Mouse (Mus musculus) yolk sac, embryonic 10.5 days (tissue): ENCODE measurements around the gene Hoxc10.

Experiments used
- DNase-seq: peaks from one replicate; pipeline ENCODE4 v3.0.0-alpha.2; 2017; ENCODE audit warnings: low spot score

Gene Hoxc10

GRCm38 (mm10) chr15:102990461-102991397, 24.1 kb downstream of the Hoxc10 start, which contains the start of gene Hoxc8:
Hoxc8 (plus strand) TSS chr15:102990607.
- no peak for DNase-seq

DNA sequence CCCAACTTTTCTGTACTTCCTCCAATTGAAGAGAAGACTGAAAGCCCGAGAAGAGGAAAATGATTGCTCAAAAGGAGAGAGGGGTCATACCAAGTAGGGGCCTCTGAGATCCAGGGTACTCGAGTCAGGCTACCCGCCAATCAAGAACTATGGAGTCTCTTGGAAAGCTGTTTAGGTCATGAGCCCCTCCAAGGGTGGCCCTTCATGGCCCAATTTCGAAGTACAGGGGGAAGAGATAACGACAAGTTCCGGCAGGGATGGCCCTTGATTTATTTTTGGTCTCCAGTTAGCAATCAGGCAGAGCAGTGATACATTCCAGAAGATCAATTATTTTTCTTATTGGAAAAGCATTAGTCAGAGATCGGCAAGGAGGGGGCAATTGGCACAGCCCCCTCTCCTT, 25.2 kb downstream of the Hoxc10 start:
- no peak for DNase-seq

GRCm38 (mm10) chr15:102992206-102992605, 25.6 kb downstream of the Hoxc10 start:
- DNase-seq, result no peak

GRCm38 (mm10) chr15:102992863-102993262, 26.3 kb downstream of the Hoxc10 start:
- DNase-seq, result no peak

DNA sequence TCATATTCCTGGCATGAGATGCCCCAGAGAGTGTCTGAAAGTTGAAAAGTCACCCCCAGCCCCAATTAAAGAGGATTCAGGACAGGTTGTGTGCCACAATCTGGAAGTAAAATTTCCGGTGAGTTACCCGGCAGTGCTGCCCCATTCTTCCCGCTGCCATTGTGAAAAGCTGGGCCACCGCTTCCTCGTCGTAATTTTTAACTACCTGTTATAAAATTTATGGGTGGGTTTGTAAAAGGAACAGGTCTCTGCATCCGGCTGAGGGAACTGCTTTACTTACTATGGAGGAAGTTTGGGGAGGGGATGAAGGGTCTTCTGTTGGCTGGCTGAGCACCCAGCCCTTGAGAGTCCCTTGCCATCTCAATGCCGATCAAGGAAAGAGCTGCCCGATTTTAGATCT, 30.0 kb downstream of the Hoxc10 start:
- DNase-seq, result no peak

DNA sequence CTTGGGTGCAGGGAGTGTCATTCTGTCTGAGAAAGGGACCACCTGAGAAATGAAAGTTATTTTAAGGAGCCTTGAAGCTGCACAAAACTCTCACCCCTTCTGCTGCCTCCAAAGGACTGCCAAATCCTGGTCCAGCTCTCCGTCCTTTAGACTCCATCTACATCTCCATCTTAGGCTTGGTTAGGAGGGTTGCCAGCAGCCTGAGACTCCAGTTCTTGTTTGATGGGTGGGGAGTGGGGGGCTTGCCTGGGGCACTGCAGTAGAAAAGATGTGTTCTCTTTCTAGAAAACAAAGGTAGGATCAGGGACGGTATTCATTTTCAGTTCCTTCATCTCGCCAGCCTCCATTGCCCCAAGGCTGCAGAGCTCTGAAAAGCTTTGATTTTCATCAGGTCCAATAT, 30.8 kb downstream of the Hoxc10 start:
- no peak for DNase-seq

DNA sequence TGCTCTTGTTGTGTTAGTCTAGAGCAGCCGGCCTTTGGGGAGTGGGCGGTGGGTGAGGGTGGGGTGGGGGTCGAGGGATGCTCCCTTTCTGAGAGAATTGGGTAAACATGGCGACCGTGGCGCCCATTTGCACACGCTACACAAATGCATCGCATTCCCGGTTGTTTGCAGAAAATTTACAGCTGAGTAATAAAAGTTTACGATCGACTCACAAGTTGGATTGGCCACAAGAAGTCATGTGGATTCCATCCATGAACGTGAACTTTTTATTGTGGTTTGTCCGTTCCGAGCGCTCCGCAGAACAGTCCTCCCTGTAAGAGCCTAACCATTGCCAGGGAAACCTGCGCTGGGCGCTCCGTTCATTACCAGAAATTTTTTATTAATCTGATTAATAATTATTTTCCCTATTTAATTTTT, 31.4 kb downstream of the Hoxc10 start, which contains the start of gene Hoxc6:
Gene Hoxc6 (plus strand): TSS at position 319 of the 417 bp plus-strand sequence.
- DNase-seq, result peak; percentile 69

DNA sequence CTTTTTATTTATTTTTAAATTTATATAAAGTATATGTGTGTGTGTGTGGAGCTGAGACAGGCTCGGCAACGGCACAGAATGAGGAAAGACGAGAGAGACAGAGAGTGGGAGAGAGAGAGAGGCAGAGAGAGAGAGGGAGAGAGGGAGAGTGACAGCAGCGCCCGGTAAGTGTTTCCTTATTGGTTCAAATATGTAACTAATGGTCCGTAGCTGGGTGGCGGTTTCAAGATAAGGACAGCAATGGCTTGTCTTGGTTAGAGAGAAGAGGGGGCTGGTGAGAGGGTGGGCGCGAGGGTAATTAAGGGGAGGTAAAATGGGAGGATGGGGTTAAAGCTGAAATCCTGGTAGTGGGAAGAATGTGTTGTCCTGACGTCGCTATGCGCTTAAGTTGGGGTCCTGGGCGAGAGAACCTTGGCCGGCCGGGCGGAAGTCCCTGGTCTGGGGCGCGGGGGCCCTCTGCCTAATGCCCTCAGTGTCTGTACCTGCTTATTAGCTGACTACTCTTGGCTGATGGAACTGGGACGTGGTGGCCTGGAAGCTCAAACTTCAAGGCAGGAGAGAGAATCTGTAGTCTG, 32.1 kb downstream of the Hoxc10 start:
- no peak for DNase-seq

DNA sequence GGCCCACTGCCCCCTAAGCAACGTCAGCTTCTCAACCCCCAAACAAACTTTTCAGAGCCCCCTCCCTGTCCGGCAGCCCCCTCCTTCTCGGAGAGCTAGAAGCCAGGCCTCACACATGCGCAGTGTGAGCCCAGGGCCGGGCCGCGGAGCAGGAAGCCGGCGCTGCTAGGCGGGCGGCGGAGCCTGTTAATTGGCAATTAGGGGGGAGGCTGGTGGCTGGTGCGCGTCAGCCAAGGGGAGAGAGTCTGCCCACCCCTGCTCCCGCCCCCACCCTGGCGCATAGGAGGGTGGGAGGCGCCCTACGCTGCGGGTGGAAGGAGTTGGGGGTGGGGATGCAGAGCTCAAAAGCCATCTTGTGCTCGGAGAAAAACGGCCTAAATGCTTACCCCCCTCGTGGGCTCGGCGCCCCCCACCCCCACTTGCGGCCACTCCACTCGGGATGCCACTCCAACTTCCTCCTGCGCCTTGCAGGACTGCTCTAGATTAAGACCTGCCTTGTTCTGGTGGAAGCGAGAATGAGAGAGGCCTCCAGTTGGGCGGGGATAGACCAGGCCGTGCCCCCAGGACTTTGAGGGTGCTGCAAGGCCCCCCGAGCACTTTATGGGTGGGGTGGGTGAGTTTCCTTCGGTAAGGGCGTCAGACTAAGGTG, 32.7 kb downstream of the Hoxc10 start:
- peak; percentile 94 for DNase-seq

GRCm38 (mm10) chr15:102999955-103000354, 33.4 kb downstream of the Hoxc10 start:
- DNase-seq, result no peak

DNA sequence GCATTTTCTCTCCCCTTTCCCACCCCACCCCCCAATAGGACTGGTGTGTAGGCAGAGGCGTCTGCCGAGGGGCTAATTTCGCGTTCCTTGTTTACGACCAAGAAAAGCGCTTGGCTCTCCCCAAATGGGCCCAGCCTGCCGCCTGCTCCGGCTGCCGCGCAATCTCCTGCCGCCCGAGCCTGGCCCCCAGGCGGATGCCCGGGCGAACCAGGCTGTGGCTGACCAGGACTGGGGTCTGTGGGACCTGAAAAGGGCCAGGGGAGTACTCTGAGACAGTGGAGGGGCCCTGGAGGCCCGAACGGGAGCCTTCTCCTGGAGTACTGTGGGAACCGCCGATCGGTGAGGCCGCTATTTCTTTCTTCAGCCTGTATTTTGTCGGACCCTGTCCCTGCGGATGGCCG, 33.9 kb downstream of the Hoxc10 start:
- no peak for DNase-seq

GRCm38 (mm10) chr15:103001370-103001769, 34.8 kb downstream of the Hoxc10 start:
- DNase-seq, result no peak

- DNase-seq, result no peak
Observed at GRCm38 (mm10) chr15:103002156-103002555, 35.6 kb downstream of the Hoxc10 start.

DNA sequence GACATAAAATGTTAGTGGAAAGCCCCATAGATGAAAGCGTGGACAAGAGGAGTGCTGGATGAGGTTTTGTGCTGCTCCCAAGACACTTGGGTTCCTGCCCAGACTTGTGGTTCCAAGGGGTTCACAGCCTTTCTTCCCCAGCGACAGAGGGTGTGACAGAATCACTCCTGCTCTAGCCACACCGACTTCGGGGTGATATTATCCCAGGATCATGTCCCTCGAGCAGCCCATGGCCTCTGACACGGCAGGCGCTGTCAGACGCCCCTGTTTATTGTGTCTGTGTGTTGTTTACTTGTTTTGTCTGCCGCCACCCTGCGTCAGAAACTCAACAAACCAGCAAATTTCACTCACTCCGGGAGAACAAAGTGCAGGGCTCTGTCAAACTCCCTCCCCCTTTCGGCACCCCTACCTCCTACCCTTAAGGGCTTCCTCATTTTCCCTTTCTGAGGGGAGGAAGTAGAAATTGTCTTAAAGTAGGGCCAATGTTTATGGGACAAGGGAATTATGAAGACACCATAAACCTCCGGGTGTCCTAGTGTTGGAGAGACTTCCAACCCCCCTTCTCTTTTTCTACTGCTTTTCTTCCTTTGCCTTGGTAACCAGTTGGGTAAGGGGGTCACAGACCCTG, 36.3 kb downstream of the Hoxc10 start:
- DNase-seq, result no peak

DNA sequence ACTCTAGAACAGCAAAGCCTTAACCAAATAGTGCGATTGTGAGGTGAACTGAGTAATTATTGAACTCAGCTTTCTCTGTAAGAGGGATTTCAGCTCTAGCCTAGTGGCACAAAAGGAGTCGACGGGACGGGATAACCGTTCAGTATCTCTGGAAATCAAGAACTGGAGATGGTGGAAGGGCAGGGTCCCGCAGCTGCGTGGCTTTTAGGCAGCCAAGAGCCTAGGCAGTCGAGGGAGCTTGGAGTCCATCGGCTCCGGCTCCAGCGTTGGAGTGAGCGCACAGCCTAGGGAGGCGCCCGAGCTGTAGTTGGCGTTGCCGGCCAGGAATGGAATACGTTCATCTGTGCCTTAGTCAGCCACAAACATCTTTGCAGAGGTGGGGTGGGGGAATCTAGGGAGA, 38.7 kb downstream of the Hoxc10 start:
- no peak for DNase-seq

- no peak for DNase-seq
Observed at GRCm38 (mm10) chr15:103005797-103006196, 39.2 kb downstream of the Hoxc10 start.

DNA sequence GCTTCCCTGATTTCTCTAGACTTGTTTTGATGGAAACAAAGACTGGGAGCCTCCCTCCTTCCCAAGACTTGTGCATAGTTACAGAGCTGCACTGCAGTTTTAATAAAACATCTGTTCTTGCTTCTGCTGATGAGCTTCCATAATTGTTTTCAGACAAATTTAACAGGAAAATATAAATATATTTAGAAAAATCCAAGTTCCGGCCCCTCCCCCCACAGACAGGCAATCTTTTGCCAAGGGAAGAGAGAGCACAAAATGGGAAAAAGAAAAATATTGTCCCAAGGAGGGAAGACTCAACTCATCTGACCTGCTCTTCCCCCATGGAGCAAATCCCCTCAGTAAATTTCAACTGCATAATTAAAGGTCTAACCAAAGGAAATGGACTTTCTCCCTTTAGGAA, 39.7 kb downstream of the Hoxc10 start:
- DNase-seq, result no peak

DNA sequence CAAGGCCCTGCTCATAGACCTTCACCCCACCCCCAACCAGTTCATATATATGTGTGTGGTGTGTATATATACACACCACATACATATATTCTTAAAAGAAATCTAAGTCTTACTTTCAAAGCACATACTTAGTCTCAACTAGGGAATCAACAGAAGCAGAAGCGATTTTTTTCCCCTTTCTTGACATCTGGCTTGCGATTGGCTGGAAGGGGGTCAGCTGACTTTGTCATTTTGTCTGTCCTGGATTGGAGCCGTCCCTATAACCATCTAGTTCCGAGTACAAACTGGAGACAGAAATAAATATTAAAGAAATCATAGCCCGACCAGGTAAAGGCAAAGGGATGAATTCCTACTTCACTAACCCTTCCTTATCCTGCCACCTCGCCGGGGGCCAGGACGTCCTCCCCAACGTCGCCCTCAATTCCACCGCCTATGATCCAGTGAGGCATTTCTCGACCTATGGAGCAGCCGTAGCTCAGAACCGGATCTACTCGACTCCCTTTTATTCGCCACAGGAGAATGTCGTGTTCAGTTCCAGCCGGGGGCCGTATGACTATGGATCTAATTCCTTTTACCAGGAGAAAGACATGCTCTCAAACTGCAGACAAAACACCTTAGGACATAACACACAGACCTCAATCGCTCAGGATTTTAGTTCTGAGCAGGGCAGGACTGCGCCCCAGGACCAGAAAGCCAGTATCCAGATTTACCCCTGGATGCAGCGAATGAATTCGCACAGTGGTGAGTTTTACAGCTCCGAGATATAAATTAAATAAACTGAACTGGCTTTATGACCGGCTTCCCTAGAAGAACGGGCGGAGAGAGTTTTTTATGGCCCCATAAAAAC, 42.9 kb downstream of the Hoxc10 start:
- DNase-seq, result peak; percentile 39

- peak; percentile 18 for DNase-seq
Observed at GRCm38 (mm10) chr15:103010112-103010846, 43.7 kb downstream of the Hoxc10 start.

DNA sequence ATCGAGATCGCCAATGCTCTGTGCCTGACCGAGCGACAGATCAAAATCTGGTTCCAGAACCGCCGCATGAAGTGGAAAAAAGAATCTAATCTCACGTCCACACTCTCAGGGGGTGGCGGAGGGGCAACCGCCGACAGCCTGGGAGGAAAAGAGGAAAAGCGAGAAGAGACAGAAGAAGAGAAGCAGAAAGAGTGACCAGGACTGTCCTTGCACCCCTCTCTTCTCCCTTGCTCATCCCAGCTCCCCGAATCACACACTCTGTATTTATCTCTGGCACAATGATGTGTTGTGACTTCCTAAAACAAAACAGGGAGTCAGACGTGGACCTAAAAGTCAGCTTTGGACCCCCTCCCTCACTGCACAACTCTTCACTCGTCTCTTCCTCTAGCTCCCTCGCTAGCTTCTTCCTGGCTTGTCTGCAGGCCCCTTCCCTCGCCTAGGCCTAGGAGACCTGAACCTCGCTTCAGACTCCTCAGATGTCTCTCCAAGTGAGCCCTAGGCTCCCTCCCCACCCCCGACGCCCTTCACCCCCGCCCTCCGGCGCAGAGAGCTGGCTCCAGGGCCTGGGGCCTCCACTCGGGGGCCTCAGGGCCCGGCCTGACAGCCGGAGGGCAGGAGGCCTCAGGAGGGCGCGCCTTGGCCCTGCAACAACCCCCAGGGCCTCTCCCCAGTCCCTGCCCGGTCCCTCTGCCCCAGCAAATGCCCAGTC, 44.4 kb downstream of the Hoxc10 start:
- peak; percentile 32 for DNase-seq
